Comparison of ENCODE assay signal across 11 mouse cellular contexts in genomic region chr16:31358576-31358975, GRCm38 (mm10). TPM values are rescaled to one million over a fixed set of nuclear protein-coding genes. Genes with fewer than 3 reads are reported as not detected.
DNase-seq lines count a peak whose midpoint lies in the region; ATAC-seq and TF ChIP-seq lines count a peak whose summit lies in the region.
"Had no signal": no experiment of that assay in that cellular context is flagged by ENCODE, and none has a peak within 500 bp of the region (broad histone marks: within the 10 kb centered on the region; RNA-seq: fewer than 3 reads in every experiment).

No protein-coding gene starts in this region.

- no peaks in the 10 kb centered on the region for H3K36me3 ChIP-seq in kidney, embryonic 14.5 days (ENCODE audit: control insufficient read depth, insufficient read depth, low read length)
- no peaks in the 10 kb centered on the region for H3K36me3 ChIP-seq in kidney, adult 2 months (ENCODE audit: control insufficient read depth, insufficient read depth, low read length)
- H3K36me3 ChIP-seq in intestine, embryonic 16.5 days (ENCODE audit: control insufficient read depth, insufficient read depth, low read length): no peaks in the 10 kb centered on the region
- no peaks in the 10 kb centered on the region for H3K36me3 ChIP-seq in small intestine, adult 2 months (ENCODE audit: control insufficient read depth, insufficient read depth, low read length)

- 0 out of 2 replicates have a peak overlapping the region, but pooled peaks have one; percentile 12 for H3K4me2 ChIP-seq in kidney, embryonic 14.5 days (replicated peaks; ENCODE audit: low read depth, low read length)
- H3K4me2 ChIP-seq in intestine, embryonic 16.5 days (ENCODE audit: low read depth, low read length): peak overlapping the region; percentile 44

- H3K27me3 ChIP-seq in kidney, embryonic 14.5 days (ENCODE audit: control insufficient read depth, insufficient read depth, low read length): no peaks in the 10 kb centered on the region
- H3K27me3 ChIP-seq in kidney, adult 2 months (replicated peaks; ENCODE audit: control insufficient read depth, insufficient read depth, low read length): no peaks in the 10 kb centered on the region
- no peaks in the 10 kb centered on the region for H3K27me3 ChIP-seq in intestine, embryonic 16.5 days (replicated peaks; ENCODE audit: control insufficient read depth, insufficient read depth, low read length)
- H3K27me3 ChIP-seq in small intestine, adult 2 months (ENCODE audit: control insufficient read depth, insufficient read depth, low read length): no peaks in the 10 kb centered on the region

- TF ChIP-seq CTCF in kidney, adult 2 months (conservative IDR thresholded peaks at IDR 0.05; ENCODE audit: insufficient read depth, insufficient read length, low read depth, low read length): no peak
- no peak for TF ChIP-seq CTCF in small intestine, adult 2 months (IDR thresholded peaks at IDR 0.05; ENCODE audit: extremely low read depth, insufficient read length, insufficient replicate concordance, low read depth, low read length)

- H3K4me1 ChIP-seq in kidney, embryonic 14.5 days (ENCODE audit: control insufficient read depth, insufficient read depth, low read length): 0 out of 2 replicates have a peak, but pooled peaks cover 3% of the 10 kb centered on the region
- H3K4me1 ChIP-seq in kidney, adult 2 months (ENCODE audit: control insufficient read depth, insufficient read depth, low read length): no peaks in the 10 kb centered on the region
- H3K4me1 ChIP-seq in intestine, embryonic 16.5 days (ENCODE audit: control insufficient read depth, insufficient read depth, low read length): peaks cover 5% of the 10 kb centered on the region
- H3K4me1 ChIP-seq in small intestine, adult 2 months (ENCODE audit: control insufficient read depth, insufficient read depth, insufficient read length, low read length): peaks cover 14% of the 10 kb centered on the region; the same call in 1 of the 2 replicates

- H3K4me3 ChIP-seq in kidney, embryonic 14.5 days (ENCODE audit: low read length): no peak overlapping the region
- H3K4me3 ChIP-seq in kidney, adult 2 months (ENCODE audit: insufficient read depth, low read depth, low read length): no peak overlapping the region
- H3K4me3 ChIP-seq in intestine, embryonic 16.5 days (ENCODE audit: low read length): peak overlapping the region; percentile 8; the same call in 1 of the 2 replicates
- H3K4me3 ChIP-seq in small intestine, adult 2 months (ENCODE audit: low read depth, low read length): peak overlapping the region; percentile 54

- ATAC-seq in kidney, embryonic 14.5 days (ENCODE audit: low FRiP score, low TSS enrichment): no peak
- ATAC-seq in intestine, embryonic 16.5 days: peak; percentile 87
- no peak for ATAC-seq in CD4-positive, CD25-positive, alpha-beta regulatory T cell, adult 4 months
- ATAC-seq: lung, postnatal 0 days had no signal

- no peaks in the 10 kb centered on the region for H3K9me3 ChIP-seq in kidney, embryonic 14.5 days (ENCODE audit: control insufficient read depth, low read length)
- no peaks in the 10 kb centered on the region for H3K9me3 ChIP-seq in intestine, embryonic 16.5 days (ENCODE audit: control insufficient read depth, low read length)

- no peak for DNase-seq in kidney, adult 2 months
- DNase-seq in ZHBTc4 (ENCODE audit: low read depth, low spot score): peak; percentile 82
- no peak for DNase-seq in embryo, embryonic 10 days (ENCODE audit: low spot score)
- DNase-seq: cerebellum, postnatal 36 days; kidney, adult 9 months; right cerebral cortex, postnatal 4 days had no signal

- no peak overlapping the region for H3K27ac ChIP-seq in kidney, embryonic 14.5 days (ENCODE audit: low read depth, low read length)
- H3K27ac ChIP-seq in kidney, adult 2 months (ENCODE audit: insufficient read depth, low read depth, low read length): no peak overlapping the region
- H3K27ac ChIP-seq in intestine, embryonic 16.5 days (ENCODE audit: low read length): peak overlapping the region; percentile 95
- H3K27ac ChIP-seq in small intestine, adult 2 months (ENCODE audit: insufficient read depth, low read depth, low read length): peak overlapping the region; percentile 93

- no peak overlapping the region for H3K9ac ChIP-seq in kidney, embryonic 14.5 days (ENCODE audit: low read depth, low read length)
- peak overlapping the region; percentile 42; the same call in 1 of the 2 replicates for H3K9ac ChIP-seq in intestine, embryonic 16.5 days (ENCODE audit: low read depth, low read length)

- TF ChIP-seq POLR2A in kidney, adult 2 months (IDR thresholded peaks at IDR 0.05; ENCODE audit: low read depth, low read length): no peak
- no peak for TF ChIP-seq POLR2A in small intestine, adult 2 months (IDR thresholded peaks at IDR 0.05; ENCODE audit: low read depth, low read length)

- 55% methylated on average over 15 of the region's 15 CpGs for WGBS in kidney, embryonic 14.5 days
- WGBS in kidney, adult 2 months: 71% methylated on average over 15 of the region's 15 CpGs
- 27% methylated on average over 15 of the region's 15 CpGs for WGBS in intestine, embryonic 16.5 days
- 23% methylated on average over 15 of the region's 15 CpGs for WGBS in small intestine, adult 2 months

RNA-seq across cellular contexts. Expression of gene Apod, which starts 44.0 kb away (rescaled TPM):
- polyA plus RNA-seq in kidney, embryonic 14.5 days (2014; fragmentation: Nextera tagmentation; extraction: Ambion mirVana): 0.47 TPM in 2 replicates
- 1.4 and 2.5 TPM in 2 replicates for polyA plus RNA-seq in kidney, adult 2 months (2012; rRNA removed)
- 0.82 and 0.83 TPM in 2 replicates for polyA plus RNA-seq in intestine, embryonic 16.5 days (2015; fragmentation: Nextera tagmentation; extraction: Ambion mirVana)
- 0.06 and 0.35 TPM in 2 replicates for polyA plus RNA-seq in small intestine, adult 2 months (2012; rRNA removed)
- polyA plus RNA-seq in CD4-positive, CD25-positive, alpha-beta regulatory T cell, adult 4 months (2017; shearing (Covaris generic)): not detected

Comparison
In these comparisons a context has a peak if more than half of its experiments do, and no peak if none do; other contexts are left out.
1. H3K27ac ChIP-seq: peak in intestine, embryonic 16.5 days (single experiment) and small intestine, adult 2 months (single experiment); none in kidney, embryonic 14.5 days (single experiment) and kidney, adult 2 months (single experiment).
2. H3K4me3 ChIP-seq: peak in intestine, embryonic 16.5 days (single experiment) and small intestine, adult 2 months (single experiment); none in kidney, embryonic 14.5 days (single experiment) and kidney, adult 2 months (single experiment).